Mouse (Mus musculus) hindbrain, embryonic 16.5 days (tissue): ENCODE data around the gene Simc1. TPM values are rescaled to one million over a fixed set of nuclear protein-coding genes. Genes with fewer than 3 reads are reported as not detected.

ENCODE experiments used
- ATAC-seq: fragments of 200-750 bp; cut with Nextera tagmentation; 2 replicates; pipeline ENCODE4 v1.8.0; 2017; ENCODE audit warnings: moderate TSS enrichment, moderate library complexity
- H3K27ac ChIP-seq: fragments of 300-500 bp; sonication (generic); 2 replicates; pipeline ENCODE4 v1.5.1; 2014; ENCODE audit warnings: low read depth, mild to moderate bottlenecking, control low read depth, low read length, moderate library complexity
- H3K27me3 ChIP-seq: fragments of 300-500 bp; sonication (generic); replicated peaks from 2 replicates; pipeline ENCODE4 v1.6.1; 2014; ENCODE audit warnings: low read length; ENCODE audit not compliant: control insufficient read depth, insufficient read depth
- H3K36me3 ChIP-seq: fragments of 300-500 bp; sonication (generic); 2 replicates; pipeline ENCODE4 v1.6.1; 2014; ENCODE audit warnings: mild to moderate bottlenecking, low read length, moderate library complexity, mixed read lengths; ENCODE audit not compliant: control insufficient read depth, insufficient read depth
- H3K4me1 ChIP-seq: fragments of 300-500 bp; sonication (generic); 2 replicates; pipeline ENCODE4 v1.6.1; 2014; ENCODE audit warnings: low read depth, low read length; ENCODE audit not compliant: control insufficient read depth, insufficient read depth
- H3K4me2 ChIP-seq: fragments of 300-500 bp; sonication (generic); 2 replicates; pipeline ENCODE4 v1.6.1; 2014; ENCODE audit warnings: mild to moderate bottlenecking, low read length, control low read depth, moderate library complexity
- H3K4me3 ChIP-seq: fragments of 300-500 bp; sonication (generic); 2 replicates; pipeline ENCODE4 v1.5.1; 2014; ENCODE audit warnings: mild to moderate bottlenecking, low read length, control low read depth, moderate library complexity
- H3K9ac ChIP-seq: fragments of 300-500 bp; sonication (generic); 2 replicates; pipeline ENCODE4 v1.6.1; 2014; ENCODE audit warnings: low read depth, mild to moderate bottlenecking, control low read depth, low read length, moderate library complexity
- H3K9me3 ChIP-seq: fragments of 300-500 bp; sonication (generic); 2 replicates; pipeline ENCODE4 v1.6.1; 2014; ENCODE audit warnings: mild to moderate bottlenecking, low read length, moderate library complexity; ENCODE audit not compliant: control insufficient read depth
- WGBS: fragments of 180-500 bp; shearing (Covaris S2); extraction: QIAGEN DNeasy Blood & Tissue Kit; methylation state at CpG from one replicate; pipeline ENCODE4 v1.1.7; 2014; 5-methylcytosine and 5-hydroxymethylcytosine counted together
- polyA plus RNA-seq: library from polyadenylated mRNA; unstranded; fragments of >200 nt; fragmentation: Nextera tagmentation; extraction: Ambion mirVana; gene quantifications from 2 replicates; pipeline ENCODE4 v1.2.1, GENCODE M21; 2015

Simc1 gene
- polyA plus RNA-seq, 1 experiment from 2014 or later, result 20.4 TPM

GRCm38 (mm10) chr13:54520221-54520620, 16.6 kb downstream of the Simc1 start:
- Histone ChIP-seq H3K27me3 (no peaks in the 10 kb centered on the region), H3K36me3 (peaks cover 14% of the 10 kb centered on the region), H3K4me2 (no peak overlapping the region), H3K4me1 (no peaks in the 10 kb centered on the region), H3K9me3 (peaks cover 4% of the 10 kb centered on the region; the same call in 1 of the 2 replicates), H3K4me3 (no peak overlapping the region), H3K9ac (no peak overlapping the region), H3K27ac (no peak overlapping the region)
- 90% methylated on average over 4 of the region's 4 CpGs for WGBS
- ATAC-seq, result no peak

- H3K27me3 ChIP-seq, result no peaks in the 10 kb centered on the region
- H3K36me3 ChIP-seq, result peaks cover 21% of the 10 kb centered on the region
- no peak for ATAC-seq
- H3K9me3 ChIP-seq, result no peaks in the 10 kb centered on the region
- no peak overlapping the region for H3K4me2 ChIP-seq
- H3K4me3 ChIP-seq, result no peak overlapping the region
- H3K27ac ChIP-seq, result no peak overlapping the region
- H3K4me1 ChIP-seq, result no peaks in the 10 kb centered on the region
- no peak overlapping the region for H3K9ac ChIP-seq
Measured at GRCm38 (mm10) chr13:54521181-54521580, 17.6 kb downstream of the Simc1 start.

- no peak overlapping the region for H3K9ac ChIP-seq
- H3K27me3 ChIP-seq, result no peaks in the 10 kb centered on the region
- H3K27ac ChIP-seq, result no peak overlapping the region
- H3K4me2 ChIP-seq, result no peak overlapping the region
- H3K9me3 ChIP-seq, result no peaks in the 10 kb centered on the region
- H3K4me1 ChIP-seq, result no peaks in the 10 kb centered on the region
- 90% methylated on average over 6 of the region's 6 CpGs for WGBS
- ATAC-seq, result no peak
- peaks cover 58% of the 10 kb centered on the region for H3K36me3 ChIP-seq
- H3K4me3 ChIP-seq, result no peak overlapping the region
Measured at GRCm38 (mm10) chr13:54527140-54527539, 23.6 kb downstream of the Simc1 start.

GRCm38 (mm10) chr13:54532134-54532533, 28.6 kb downstream of the Simc1 start:
- no peak overlapping the region for H3K4me3 ChIP-seq
- H3K4me2 ChIP-seq, result no peak overlapping the region
- no peak overlapping the region for H3K27ac ChIP-seq
- no peak for ATAC-seq
- no peaks in the 10 kb centered on the region for H3K27me3 ChIP-seq
- H3K9ac ChIP-seq, result no peak overlapping the region
- H3K36me3 ChIP-seq, result peaks cover 42% of the 10 kb centered on the region
- no peaks in the 10 kb centered on the region for H3K9me3 ChIP-seq
- H3K4me1 ChIP-seq, result no peaks in the 10 kb centered on the region

DNA sequence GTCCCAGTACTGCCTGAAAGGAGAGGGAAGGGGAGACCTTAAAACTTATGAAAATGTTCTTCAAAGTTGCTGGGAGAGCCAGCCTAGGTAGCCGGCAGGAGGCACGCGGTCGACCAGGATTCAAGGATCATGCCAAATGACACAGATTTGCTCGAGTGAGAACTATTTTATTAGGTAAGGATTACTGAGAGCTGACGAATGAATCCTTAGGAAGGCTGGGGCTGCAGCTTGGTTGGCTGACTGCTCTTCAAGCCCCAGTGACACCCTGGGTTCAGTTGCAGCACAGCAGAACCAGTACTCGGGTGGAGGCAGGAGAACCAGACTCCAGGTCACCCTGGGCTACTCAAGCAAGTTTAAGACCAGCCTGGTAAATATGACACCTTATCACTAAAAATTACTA, 44.5 kb downstream of the Simc1 start:
- WGBS, result 88% methylated on average over 7 of the region's 7 CpGs
- Histone ChIP-seq H3K27me3 (no peaks in the 10 kb centered on the region), H3K9me3 (no peaks in the 10 kb centered on the region), H3K4me3 (no peak overlapping the region), H3K9ac (no peak overlapping the region), H3K36me3 (peaks cover 44% of the 10 kb centered on the region), H3K27ac (no peak overlapping the region), H3K4me1 (no peaks in the 10 kb centered on the region), H3K4me2 (no peak overlapping the region)
- ATAC-seq, result no peak

DNA sequence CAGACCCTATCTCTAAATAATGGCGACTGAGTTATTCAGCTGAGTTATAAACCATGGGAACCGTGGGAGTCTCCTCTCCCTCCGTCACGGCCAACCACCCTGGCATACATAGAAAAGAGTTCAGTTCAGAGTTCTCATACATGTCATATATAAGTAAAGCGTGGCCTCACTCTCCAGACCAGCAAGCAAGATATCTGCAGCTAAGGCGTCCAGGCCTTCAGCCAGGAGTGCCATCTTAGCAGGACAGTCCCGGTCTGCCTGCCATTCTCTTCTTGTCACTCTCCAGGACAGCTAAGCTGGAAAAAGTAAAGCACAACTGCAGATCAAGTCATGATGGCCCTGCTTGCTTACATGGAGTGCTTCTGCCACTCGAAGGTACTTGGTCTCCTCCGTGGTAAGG, 52.6 kb downstream of the Simc1 start:
- H3K4me2 ChIP-seq, result no peak overlapping the region
- no peak overlapping the region for H3K27ac ChIP-seq
- WGBS, result 93% methylated on average over 9 of the region's 9 CpGs
- no peaks in the 10 kb centered on the region for H3K9me3 ChIP-seq
- no peak overlapping the region for H3K4me3 ChIP-seq
- H3K27me3 ChIP-seq, result no peaks in the 10 kb centered on the region
- H3K36me3 ChIP-seq, result peaks cover 58% of the 10 kb centered on the region
- no peak overlapping the region for H3K9ac ChIP-seq
- H3K4me1 ChIP-seq, result no peaks in the 10 kb centered on the region
- no peak for ATAC-seq

DNA sequence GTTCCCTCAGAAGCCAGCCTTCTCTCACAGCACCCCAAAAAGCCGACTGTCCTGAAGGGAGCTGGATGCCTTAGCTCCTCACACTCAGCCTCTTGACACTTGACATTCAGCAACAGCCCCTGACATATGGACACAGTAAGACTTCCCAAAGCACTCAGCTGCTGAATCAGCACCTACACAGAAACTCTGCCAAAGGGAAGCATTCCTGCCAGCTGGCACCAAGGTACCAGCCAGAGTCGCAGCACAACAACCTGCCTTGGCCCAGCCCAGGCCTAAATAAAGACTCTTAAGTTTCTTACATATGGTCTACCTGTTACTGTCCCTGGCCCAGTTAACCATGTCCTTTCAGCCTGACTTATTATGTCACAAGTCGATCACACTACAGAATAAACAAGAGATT, 53.2 kb downstream of the Simc1 start:
- no peak for ATAC-seq
- WGBS, result 88% methylated on average over 3 of the region's 3 CpGs
- Histone ChIP-seq H3K36me3 (peaks cover 60% of the 10 kb centered on the region), H3K9ac (no peak overlapping the region), H3K4me1 (no peaks in the 10 kb centered on the region), H3K27me3 (no peaks in the 10 kb centered on the region), H3K4me3 (no peak overlapping the region), H3K9me3 (no peaks in the 10 kb centered on the region), H3K27ac (no peak overlapping the region), H3K4me2 (no peak overlapping the region)

GRCm38 (mm10) chr13:54557652-54558051, 54.1 kb downstream of the Simc1 start:
- ATAC-seq, result no peak
- WGBS, result 100% methylated on average over 1 of the region's 1 CpGs
- Histone ChIP-seq H3K4me3 (no peak overlapping the region), H3K4me2 (no peak overlapping the region), H3K27me3 (no peaks in the 10 kb centered on the region), H3K27ac (no peak overlapping the region), H3K9ac (no peak overlapping the region), H3K9me3 (no peaks in the 10 kb centered on the region), H3K4me1 (no peaks in the 10 kb centered on the region), H3K36me3 (peaks cover 65% of the 10 kb centered on the region)

DNA sequence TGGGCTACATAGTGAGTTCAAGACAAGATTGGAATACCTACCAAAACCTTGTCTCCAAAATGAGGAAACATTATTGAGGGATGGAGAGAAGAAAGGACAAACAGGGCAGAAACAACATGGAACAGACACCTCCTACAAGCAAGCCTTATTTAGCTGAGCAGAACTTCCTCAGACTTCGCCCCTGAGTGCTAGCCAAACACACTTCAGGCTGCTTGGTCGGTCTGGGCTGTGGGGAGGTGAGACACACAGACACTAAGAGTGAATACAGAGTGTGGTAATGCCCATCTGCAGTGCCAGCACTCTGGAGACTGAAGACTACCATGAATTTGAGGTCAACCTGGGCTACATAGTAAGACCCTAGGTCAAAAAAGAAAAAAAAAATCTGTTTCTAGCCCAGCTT, 56.1 kb downstream of the Simc1 start:
- peaks cover 51% of the 10 kb centered on the region for H3K36me3 ChIP-seq
- no peaks in the 10 kb centered on the region for H3K27me3 ChIP-seq
- ATAC-seq, result no peak
- H3K9me3 ChIP-seq, result no peaks in the 10 kb centered on the region
- H3K9ac ChIP-seq, result no peak overlapping the region
- H3K4me2 ChIP-seq, result no peak overlapping the region
- H3K4me1 ChIP-seq, result peaks cover 8% of the 10 kb centered on the region
- WGBS, result 97% methylated on average over 2 of the region's 2 CpGs
- no peak overlapping the region for H3K4me3 ChIP-seq
- H3K27ac ChIP-seq, result no peak overlapping the region

DNA sequence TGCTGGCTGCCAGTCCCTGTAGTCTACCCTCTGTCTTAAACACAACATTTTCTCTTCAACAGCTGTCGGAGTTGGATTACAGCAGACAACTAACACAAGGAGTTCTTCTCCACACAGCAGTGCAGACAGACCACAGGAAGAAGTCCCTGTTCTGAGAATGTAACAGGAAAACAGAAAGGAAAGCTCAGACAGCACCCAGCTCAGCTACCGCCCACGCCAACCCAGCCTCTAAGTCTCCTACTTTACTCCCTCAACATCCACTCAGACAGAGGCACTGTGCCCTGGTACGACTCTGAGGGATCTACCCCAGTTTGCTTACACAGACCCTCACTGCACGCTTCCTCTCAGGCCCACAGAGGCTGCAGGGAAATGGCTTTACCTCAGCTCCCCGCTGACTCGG, 57.0 kb downstream of the Simc1 start:
- no peaks in the 10 kb centered on the region for H3K9me3 ChIP-seq
- WGBS, result 94% methylated on average over 7 of the region's 7 CpGs
- peaks cover 49% of the 10 kb centered on the region for H3K36me3 ChIP-seq
- no peaks in the 10 kb centered on the region for H3K27me3 ChIP-seq
- no peak overlapping the region for H3K4me3 ChIP-seq
- no peak overlapping the region for H3K9ac ChIP-seq
- no peak for ATAC-seq
- peaks cover 10% of the 10 kb centered on the region for H3K4me1 ChIP-seq
- no peak overlapping the region for H3K27ac ChIP-seq
- H3K4me2 ChIP-seq, result no peak overlapping the region
